Mouse (Mus musculus) myocyte (in vitro differentiated cells): Measurements from ENCODE around the gene Tmem132a.

Experiments
- MAX ChIP-seq: IDR thresholded peaks from one replicate; pipeline ENCODE4 v1.6.1; 2011; ENCODE audit warnings: low read depth, mild to moderate bottlenecking, control low read depth
- POLR2A ChIP-seq: IDR thresholded peaks from one replicate; pipeline ENCODE4 v1.6.1; 2011; ENCODE audit warnings: low read depth, mild to moderate bottlenecking, control low read depth, moderate library complexity; ENCODE audit not compliant: insufficient read length
- REST ChIP-seq: IDR thresholded peaks from one replicate; pipeline ENCODE4 v1.6.1; 2011; ENCODE audit warnings: mild to moderate bottlenecking, control low read depth, moderate library complexity; ENCODE audit not compliant: insufficient read depth, insufficient read length
- SRF ChIP-seq: IDR thresholded peaks from one replicate; pipeline ENCODE4 v1.6.1; 2011; ENCODE audit warnings: low read depth; ENCODE audit not compliant: control insufficient read depth, insufficient read length
- TCF12 ChIP-seq: IDR thresholded peaks from one replicate; pipeline ENCODE4 v1.6.1; 2011; ENCODE audit warnings: mild to moderate bottlenecking, control low read depth; ENCODE audit not compliant: poor library complexity, insufficient read depth, severe bottlenecking
- USF1 ChIP-seq: IDR thresholded peaks from one replicate; pipeline ENCODE4 v1.6.1; 2011; ENCODE audit warnings: low read depth, mild to moderate bottlenecking, control low read depth, moderate library complexity

DNA sequence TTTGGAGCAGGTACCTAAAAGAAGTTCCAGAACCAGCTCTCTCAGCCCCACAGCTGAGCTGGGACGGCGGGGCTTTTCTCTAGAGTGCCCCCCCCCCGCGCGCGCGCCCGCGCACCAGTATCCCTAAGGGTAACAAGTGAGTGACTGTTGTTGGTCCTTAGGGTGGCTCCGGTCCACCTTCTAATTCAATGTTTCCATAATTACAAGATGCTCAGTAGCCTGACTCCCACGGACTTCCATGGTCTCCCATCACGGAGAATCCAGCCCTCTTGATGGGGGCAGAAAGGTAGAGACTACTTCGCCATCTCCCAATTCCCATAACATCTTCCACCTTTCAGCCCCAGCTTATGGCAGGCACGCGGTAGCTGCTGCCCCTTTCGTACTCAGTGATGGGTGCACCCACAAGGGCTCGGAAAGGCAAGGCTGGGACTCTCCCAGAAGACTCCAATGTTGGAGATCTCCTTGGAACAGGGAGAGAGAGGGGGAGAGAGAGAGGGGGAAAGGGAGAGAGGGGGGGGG is 1.1 kb downstream of the Tmem132a start:
- TF ChIP-seq POLR2A: no peak
- no peak for TF ChIP-seq USF1
- TF ChIP-seq SRF: no peak
- no peak for TF ChIP-seq TCF12
- no peak for TF ChIP-seq MAX
- no peak for TF ChIP-seq REST
